Mouse (Mus musculus) cerebellum, adult 2 months (tissue): ENCODE data around the gene Dynlt3.
"Not testable (repeated sequence)": the region's sequence is repeated elsewhere in the genome, so short reads cannot be mapped to it uniquely, and the experiment has no call there.

ENCODE experiments used
- CTCF ChIP-seq: fragments of 200-500 bp; IDR thresholded peaks from 2 replicates; pipeline ENCODE4 v1.5.1; 2011; ENCODE audit warnings: low read depth, mild to moderate bottlenecking, control low read depth, low read length, moderate library complexity, borderline replicate concordance; ENCODE audit not compliant: insufficient read depth
- POLR2A ChIP-seq: fragments of 200-500 bp; IDR thresholded peaks from 2 replicates; pipeline ENCODE4 v1.6.1; 2011; ENCODE audit warnings: low read length, control low read depth, borderline replicate concordance; ENCODE audit not compliant: insufficient read depth

DNA sequence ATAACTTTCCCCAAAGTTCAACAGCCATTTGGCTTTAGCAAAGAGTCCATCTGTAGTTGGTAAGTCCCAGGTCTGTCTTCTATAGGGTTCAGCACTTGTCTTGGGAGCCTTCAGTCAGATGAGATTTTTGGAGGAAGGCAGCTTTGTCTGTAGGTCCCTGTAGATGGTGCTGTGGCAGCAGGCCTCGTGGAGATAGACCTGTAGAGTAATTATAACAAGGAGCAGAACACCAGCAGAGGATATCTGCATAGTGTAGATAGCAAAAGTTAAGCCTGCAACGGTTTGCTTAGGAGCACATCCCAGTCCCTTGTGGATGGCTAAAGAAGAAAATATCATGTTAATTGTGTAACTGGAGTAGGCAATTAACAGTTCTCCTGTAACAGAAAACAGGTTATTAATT is 22.7 kb downstream of the Dynlt3 start:
- not testable (repeated sequence) for TF ChIP-seq POLR2A, CTCF
